Mouse (Mus musculus): ENCODE data around the gene 2410002F23Rik. TPM values are rescaled to one million over a fixed set of nuclear protein-coding genes. Genes with fewer than 3 reads are reported as not detected.
"Not testable (repeated sequence)": the region's sequence is repeated elsewhere in the genome, so short reads cannot be mapped to it uniquely, and the experiment has no call there.

The 2410002F23Rik gene
- polyA plus RNA-seq, 1 experiment from 2014 or later: 178 TPM

GRCm38 (mm10) chr7:44287760-44288159 lies 41.2 kb downstream of the 2410002F23Rik start:
- DNase-seq (ENCODE audit: low spot score): no peak
- H3K36me3 ChIP-seq (ENCODE audit: control insufficient read depth, insufficient read depth, low read length): no peaks in the 10 kb centered on the region
- no peak for ATAC-seq (replicated peaks; ENCODE audit: low FRiP score)
- no peak overlapping the region for H3K9ac ChIP-seq (ENCODE audit: low read length)
- H3K4me2 ChIP-seq (ENCODE audit: low read depth, low read length, severe bottlenecking): no peak overlapping the region
- H3K4me3 ChIP-seq (ENCODE audit: low read depth, low read length): no peak overlapping the region
- 76% methylated on average over 7 of the region's 7 CpGs for WGBS
- H3K4me1 ChIP-seq (replicated peaks; ENCODE audit: control insufficient read depth, insufficient read depth, low read length): no peaks in the 10 kb centered on the region
- no peak overlapping the region for H3K27ac ChIP-seq (ENCODE audit: low read depth, low read length)
- H3K27me3 ChIP-seq (ENCODE audit: control insufficient read depth, insufficient read depth, low read length): no peaks in the 10 kb centered on the region
- no peaks in the 10 kb centered on the region for H3K9me3 ChIP-seq (ENCODE audit: control insufficient read depth, low read length)

- 81% methylated on average over 4 of the region's 4 CpGs for WGBS
- no peak for DNase-seq (ENCODE audit: low spot score)
- Histone ChIP-seq H3K27me3 (ENCODE audit: control insufficient read depth, insufficient read depth, low read length) (no peaks in the 10 kb centered on the region), H3K36me3 (ENCODE audit: control insufficient read depth, insufficient read depth, low read length) (no peaks in the 10 kb centered on the region), H3K4me1 (replicated peaks; ENCODE audit: control insufficient read depth, insufficient read depth, low read length) (no peaks in the 10 kb centered on the region), H3K9ac (ENCODE audit: low read length) (no peak overlapping the region), H3K9me3 (ENCODE audit: control insufficient read depth, low read length) (no peaks in the 10 kb centered on the region), H3K27ac (ENCODE audit: low read depth, low read length) (no peak overlapping the region), H3K4me3 (ENCODE audit: low read depth, low read length) (no peak overlapping the region), H3K4me2 (ENCODE audit: low read depth, low read length, severe bottlenecking) (no peak overlapping the region)
- no peak for ATAC-seq (replicated peaks; ENCODE audit: low FRiP score)
These were observed 44.5 kb downstream of the 2410002F23Rik start for GRCm38 (mm10) chr7:44290986-44291385.

- DNase-seq (ENCODE audit: low spot score) (no peak), ATAC-seq (replicated peaks; ENCODE audit: low FRiP score) (no peak)
- H3K4me1 ChIP-seq (replicated peaks; ENCODE audit: control insufficient read depth, insufficient read depth, low read length): no peaks in the 10 kb centered on the region
- no peak overlapping the region for H3K4me3 ChIP-seq (ENCODE audit: low read depth, low read length)
- no peak overlapping the region for H3K9ac ChIP-seq (ENCODE audit: low read length)
- no peaks in the 10 kb centered on the region for H3K27me3 ChIP-seq (ENCODE audit: control insufficient read depth, insufficient read depth, low read length)
- no peak overlapping the region for H3K4me2 ChIP-seq (ENCODE audit: low read depth, low read length, severe bottlenecking)
- H3K27ac ChIP-seq (ENCODE audit: low read depth, low read length): no peak overlapping the region
- WGBS: 56% methylated on average over 4 of the region's 4 CpGs
- no peaks in the 10 kb centered on the region for H3K36me3 ChIP-seq (ENCODE audit: control insufficient read depth, insufficient read depth, low read length)
- no peaks in the 10 kb centered on the region for H3K9me3 ChIP-seq (ENCODE audit: control insufficient read depth, low read length)
These were observed 44.9 kb downstream of the 2410002F23Rik start for GRCm38 (mm10) chr7:44291418-44291817.

- H3K4me2 ChIP-seq (ENCODE audit: low read depth, low read length, severe bottlenecking); H3K36me3 ChIP-seq (ENCODE audit: control insufficient read depth, insufficient read depth, low read length); H3K9ac ChIP-seq (ENCODE audit: low read length); H3K9me3 ChIP-seq (ENCODE audit: control insufficient read depth, low read length); H3K4me1 ChIP-seq (replicated peaks; ENCODE audit: control insufficient read depth, insufficient read depth, low read length); DNase-seq (ENCODE audit: low spot score); ATAC-seq (replicated peaks; ENCODE audit: low FRiP score); H3K27ac ChIP-seq (ENCODE audit: low read depth, low read length); H3K27me3 ChIP-seq (ENCODE audit: control insufficient read depth, insufficient read depth, low read length); H3K4me3 ChIP-seq (ENCODE audit: low read depth, low read length): not testable (repeated sequence)
- 95% methylated on average over 2 of the region's 2 CpGs for WGBS
These were observed 51.0 kb downstream of the 2410002F23Rik start for GRCm38 (mm10) chr7:44297501-44297900.

Other genes with a start within 250 kb of the 2410002F23Rik start
- not detected in 2 replicates for gene Klk1b26, start 234.6 kb upstream of the 2410002F23Rik start, polyA plus RNA-seq (2014; fragmentation: Nextera tagmentation; extraction: Ambion mirVana)
- not detected in 2 replicates for gene Klk1b27, start 194.4 kb upstream of the 2410002F23Rik start, polyA plus RNA-seq (2014; fragmentation: Nextera tagmentation; extraction: Ambion mirVana)
- not detected in 2 replicates for gene Klk1b21, start 144.4 kb upstream of the 2410002F23Rik start, polyA plus RNA-seq (2014; fragmentation: Nextera tagmentation; extraction: Ambion mirVana)
- not detected in 2 replicates for gene Klk1b22, start 134.0 kb upstream of the 2410002F23Rik start, polyA plus RNA-seq (2014; fragmentation: Nextera tagmentation; extraction: Ambion mirVana)
- gene Klk1b16, start 110.0 kb upstream of the 2410002F23Rik start, polyA plus RNA-seq (2014; fragmentation: Nextera tagmentation; extraction: Ambion mirVana): not detected in 2 replicates
- not detected in 2 replicates for gene Klk1b24, start 58.5 kb upstream of the 2410002F23Rik start, polyA plus RNA-seq (2014; fragmentation: Nextera tagmentation; extraction: Ambion mirVana)
- gene Klk1b3, start 48.5 kb upstream of the 2410002F23Rik start, polyA plus RNA-seq (2014; fragmentation: Nextera tagmentation; extraction: Ambion mirVana): not detected in 2 replicates
- not detected in 2 replicates for gene Klk1b4, start 39.3 kb upstream of the 2410002F23Rik start, polyA plus RNA-seq (2014; fragmentation: Nextera tagmentation; extraction: Ambion mirVana)
- gene Klk1b5, start 30.8 kb upstream of the 2410002F23Rik start, polyA plus RNA-seq (2014; fragmentation: Nextera tagmentation; extraction: Ambion mirVana): not detected in 2 replicates
- not detected in 2 replicates for gene Klk1, start 21.4 kb upstream of the 2410002F23Rik start, polyA plus RNA-seq (2014; fragmentation: Nextera tagmentation; extraction: Ambion mirVana)
- not detected in 2 replicates for gene Gm36864, start 10.5 kb upstream of the 2410002F23Rik start, polyA plus RNA-seq (2014; fragmentation: Nextera tagmentation; extraction: Ambion mirVana)
- gene 1700028J19Rik, start within 50 bp of the 2410002F23Rik start, polyA plus RNA-seq (2014; fragmentation: Nextera tagmentation; extraction: Ambion mirVana): 0.99 and 1.3 TPM in 2 replicates
- 0.17 TPM in 1 of 2 replicates, not detected in the other for gene Acp4, start 10.7 kb downstream of the 2410002F23Rik start, polyA plus RNA-seq (2014; fragmentation: Nextera tagmentation; extraction: Ambion mirVana)
- not detected in 2 replicates for gene Gm15517, start 14.7 kb downstream of the 2410002F23Rik start, polyA plus RNA-seq (2014; fragmentation: Nextera tagmentation; extraction: Ambion mirVana)
- gene Clec11a, start 60.2 kb downstream of the 2410002F23Rik start, polyA plus RNA-seq (2014; fragmentation: Nextera tagmentation; extraction: Ambion mirVana): 3.2 TPM in 2 replicates
- 3.6 and 4.2 TPM in 2 replicates for gene Shank1, start 63.5 kb downstream of the 2410002F23Rik start, polyA plus RNA-seq (2014; fragmentation: Nextera tagmentation; extraction: Ambion mirVana)
- gene Syt3, start 137.4 kb downstream of the 2410002F23Rik start, polyA plus RNA-seq (2014; fragmentation: Nextera tagmentation; extraction: Ambion mirVana): 3.2 and 4.0 TPM in 2 replicates
- 0.89 and 0.96 TPM in 2 replicates for gene 1700008O03Rik, start 139.1 kb downstream of the 2410002F23Rik start, polyA plus RNA-seq (2014; fragmentation: Nextera tagmentation; extraction: Ambion mirVana)
- gene Lrrc4b, start 182.3 kb downstream of the 2410002F23Rik start, polyA plus RNA-seq (2014; fragmentation: Nextera tagmentation; extraction: Ambion mirVana): 8.2 and 9.8 TPM in 2 replicates
- gene Aspdh, start 218.7 kb downstream of the 2410002F23Rik start, polyA plus RNA-seq (2014; fragmentation: Nextera tagmentation; extraction: Ambion mirVana): 2.6 and 2.9 TPM in 2 replicates
- gene Josd2, start 221.3 kb downstream of the 2410002F23Rik start, polyA plus RNA-seq (2014; fragmentation: Nextera tagmentation; extraction: Ambion mirVana): 60.9 and 68.9 TPM in 2 replicates
- gene Emc10, start 249.8 kb downstream of the 2410002F23Rik start, polyA plus RNA-seq (2014; fragmentation: Nextera tagmentation; extraction: Ambion mirVana): 115 and 124 TPM in 2 replicates
- gene Fam71e1, start 249.9 kb downstream of the 2410002F23Rik start, polyA plus RNA-seq (2014; fragmentation: Nextera tagmentation; extraction: Ambion mirVana): 22.3 and 25.3 TPM in 2 replicates

Data from forebrain, embryonic 11.5 days (tissue).